Mouse (Mus musculus) midbrain, embryonic 16.5 days (tissue): ENCODE measurements around the gene Ptprg. TPM values are rescaled to one million over a fixed set of nuclear protein-coding genes. Genes with fewer than 3 reads are reported as not detected.
A peak's percentile ranks its signal among the peaks of the same experiment; 100 is the strongest.

Experiments
- ATAC-seq: fragments of 200-750 bp; cut with Nextera tagmentation; 2 replicates; pipeline ENCODE4 v1.8.0; 2017; ENCODE audit warnings: moderate TSS enrichment
- H3K27ac ChIP-seq: fragments of 300-500 bp; sonication (generic); 2 replicates; pipeline ENCODE4 v1.5.1; 2014; ENCODE audit warnings: mild to moderate bottlenecking, low read length, mixed read lengths
- H3K27me3 ChIP-seq: fragments of 300-500 bp; sonication (generic); 2 replicates; pipeline ENCODE4 v1.6.1; 2014; ENCODE audit warnings: low read depth, low read length, mixed read lengths; ENCODE audit not compliant: control insufficient read depth, insufficient read depth
- H3K36me3 ChIP-seq: fragments of 300-500 bp; sonication (generic); 2 replicates; pipeline ENCODE4 v1.6.1; 2014; ENCODE audit warnings: mild to moderate bottlenecking, low read length, moderate library complexity, mixed read lengths; ENCODE audit not compliant: control insufficient read depth, insufficient read depth
- H3K4me1 ChIP-seq: fragments of 300-500 bp; sonication (generic); 2 replicates; pipeline ENCODE4 v1.6.1; 2014; ENCODE audit warnings: mild to moderate bottlenecking, low read length, mixed read lengths; ENCODE audit not compliant: control insufficient read depth, insufficient read depth
- H3K4me2 ChIP-seq: fragments of 300-500 bp; sonication (generic); 2 replicates; pipeline ENCODE4 v1.6.1; 2014; ENCODE audit warnings: mild to moderate bottlenecking, low read length, mixed read lengths
- H3K4me3 ChIP-seq: fragments of 300-500 bp; sonication (generic); 2 replicates; pipeline ENCODE4 v1.5.1; 2014; ENCODE audit warnings: low read depth, mild to moderate bottlenecking, low read length, moderate library complexity, mixed read lengths
- H3K9ac ChIP-seq: fragments of 300-500 bp; sonication (generic); 2 replicates; pipeline ENCODE4 v1.6.1; 2014; ENCODE audit warnings: low read depth, low read length, mixed read lengths
- H3K9me3 ChIP-seq: fragments of 300-500 bp; sonication (generic); replicated peaks from 2 replicates; pipeline ENCODE4 v1.6.1; 2014; ENCODE audit warnings: mild to moderate bottlenecking, low read length, mixed read lengths; ENCODE audit not compliant: control insufficient read depth, poor library complexity, severe bottlenecking
- WGBS: fragments of 180-500 bp; shearing (Covaris S2); extraction: QIAGEN DNeasy Blood & Tissue Kit; methylation state at CpG from one replicate; pipeline ENCODE4 v1.1.7; 2014; 5-methylcytosine and 5-hydroxymethylcytosine counted together
- polyA plus RNA-seq: library from polyadenylated mRNA; unstranded; fragments of >200 nt; fragmentation: Nextera tagmentation; extraction: Ambion mirVana; gene quantifications from 2 replicates; pipeline ENCODE4 v1.2.1, GENCODE M21; 2015

The Ptprg gene
- polyA plus RNA-seq, 1 experiment from 2014 or later = 37.6 TPM

- 61% methylated on average over 6 of the region's 6 CpGs for WGBS
- H3K27ac ChIP-seq = no peak overlapping the region
Observed at GRCm38 (mm10) chr14:11775951-11776495, 222.7 kb downstream of the Ptprg start.

GRCm38 (mm10) chr14:11776566-11776965 is 223.2 kb downstream of the Ptprg start:
- Histone ChIP-seq H3K36me3 (no peaks in the 10 kb centered on the region), H3K4me3 (no peak overlapping the region), H3K9ac (no peak overlapping the region), H3K4me1 (peaks cover 26% of the 10 kb centered on the region), H3K4me2 (no peak overlapping the region), H3K9me3 (no peaks in the 10 kb centered on the region), H3K27ac (no peak overlapping the region), H3K27me3 (no peaks in the 10 kb centered on the region)
- ATAC-seq = no peak
- WGBS = 75% methylated on average over 6 of the region's 6 CpGs

More at GRCm38 (mm10) chr14:11775951-11776495, 222.7 kb downstream of the Ptprg start:
- no peaks in the 10 kb centered on the region for H3K27me3 ChIP-seq
- H3K9me3 ChIP-seq = no peaks in the 10 kb centered on the region
- peaks cover 26% of the 10 kb centered on the region for H3K4me1 ChIP-seq
- no peak overlapping the region for H3K9ac ChIP-seq
- no peak overlapping the region for H3K4me2 ChIP-seq
- H3K36me3 ChIP-seq = no peaks in the 10 kb centered on the region
- ATAC-seq = no peak
- no peak overlapping the region for H3K4me3 ChIP-seq

- no peak overlapping the region for H3K4me2 ChIP-seq
- no peak overlapping the region for H3K27ac ChIP-seq
- ATAC-seq = no peak
- 66% methylated on average over 4 of the region's 4 CpGs for WGBS
- H3K9ac ChIP-seq = no peak overlapping the region
- H3K4me1 ChIP-seq = no peaks in the 10 kb centered on the region
- H3K9me3 ChIP-seq = no peaks in the 10 kb centered on the region
- no peaks in the 10 kb centered on the region for H3K36me3 ChIP-seq
- no peak overlapping the region for H3K4me3 ChIP-seq
- no peaks in the 10 kb centered on the region for H3K27me3 ChIP-seq
Observed at GRCm38 (mm10) chr14:11791190-11791589, 237.9 kb downstream of the Ptprg start.

GRCm38 (mm10) chr14:11793847-11794246 is 240.5 kb downstream of the Ptprg start:
- Histone ChIP-seq H3K27me3 (no peaks in the 10 kb centered on the region), H3K9ac (no peak overlapping the region), H3K4me3 (no peak overlapping the region), H3K36me3 (no peaks in the 10 kb centered on the region), H3K4me1 (no peaks in the 10 kb centered on the region; the same call in 1 of the 2 replicates), H3K4me2 (no peak overlapping the region), H3K9me3 (no peaks in the 10 kb centered on the region), H3K27ac (no peak overlapping the region)
- 69% methylated on average over 3 of the region's 3 CpGs for WGBS
- ATAC-seq = no peak

- H3K9me3 ChIP-seq = no peaks in the 10 kb centered on the region
- H3K27ac ChIP-seq = no peak overlapping the region
- 86% methylated on average over 4 of the region's 4 CpGs for WGBS
- H3K9ac ChIP-seq = no peak overlapping the region
- H3K4me1 ChIP-seq = no peaks in the 10 kb centered on the region; the same call in none of the 2 replicates
- no peak for ATAC-seq
- no peak overlapping the region for H3K4me3 ChIP-seq
- no peak overlapping the region for H3K4me2 ChIP-seq
- no peaks in the 10 kb centered on the region for H3K27me3 ChIP-seq
- no peaks in the 10 kb centered on the region for H3K36me3 ChIP-seq
Observed at GRCm38 (mm10) chr14:11802355-11803035, 249.2 kb downstream of the Ptprg start.

GRCm38 (mm10) chr14:11806674-11807073 is 253.3 kb downstream of the Ptprg start:
- WGBS = 42% methylated on average over 5 of the region's 5 CpGs
- Histone ChIP-seq H3K4me1 (no peaks in the 10 kb centered on the region; the same call in 1 of the 2 replicates), H3K27me3 (no peaks in the 10 kb centered on the region)

GRCm38 (mm10) chr14:11807465-11807864 is 254.1 kb downstream of the Ptprg start:
- Histone ChIP-seq H3K9ac (no peak overlapping the region), H3K9me3 (no peaks in the 10 kb centered on the region), H3K36me3 (no peaks in the 10 kb centered on the region), H3K4me1 (no peaks in the 10 kb centered on the region; the same call in 1 of the 2 replicates), H3K27ac (no peak overlapping the region), H3K27me3 (no peaks in the 10 kb centered on the region), H3K4me2 (no peak overlapping the region), H3K4me3 (no peak overlapping the region)
- ATAC-seq = no peak
- 83% methylated on average over 4 of the region's 4 CpGs for WGBS

More at GRCm38 (mm10) chr14:11806674-11807073, 253.3 kb downstream of the Ptprg start:
- no peaks in the 10 kb centered on the region for H3K9me3 ChIP-seq
- H3K27ac ChIP-seq = no peak overlapping the region
- H3K4me3 ChIP-seq = no peak overlapping the region
- no peak for ATAC-seq
- H3K9ac ChIP-seq = no peak overlapping the region
- H3K36me3 ChIP-seq = no peaks in the 10 kb centered on the region
- no peak overlapping the region for H3K4me2 ChIP-seq

GRCm38 (mm10) chr14:11811142-11811761 is 257.9 kb downstream of the Ptprg start:
- no peak overlapping the region for H3K9ac ChIP-seq
- H3K27ac ChIP-seq = peak overlapping the region; percentile 28; the same call in 1 of the 2 replicates
- no peaks in the 10 kb centered on the region for H3K36me3 ChIP-seq
- no peak overlapping the region for H3K4me3 ChIP-seq
- no peaks in the 10 kb centered on the region for H3K27me3 ChIP-seq
- H3K4me2 ChIP-seq = no peak overlapping the region
- WGBS = 86% methylated on average over 7 of the region's 7 CpGs
- no peaks in the 10 kb centered on the region for H3K4me1 ChIP-seq
- ATAC-seq = no peak
- no peaks in the 10 kb centered on the region for H3K9me3 ChIP-seq

GRCm38 (mm10) chr14:11812291-11812690 is 259.0 kb downstream of the Ptprg start:
- H3K4me3 ChIP-seq = no peak overlapping the region
- no peaks in the 10 kb centered on the region for H3K4me1 ChIP-seq
- H3K36me3 ChIP-seq = no peaks in the 10 kb centered on the region
- ATAC-seq = no peak
- H3K27me3 ChIP-seq = no peaks in the 10 kb centered on the region
- H3K4me2 ChIP-seq = no peak overlapping the region
- no peak overlapping the region for H3K27ac ChIP-seq
- no peaks in the 10 kb centered on the region for H3K9me3 ChIP-seq
- WGBS = 92% methylated on average over 7 of the region's 7 CpGs
- H3K9ac ChIP-seq = no peak overlapping the region
